ENCODE assay signal across 8 mouse cellular contexts in genomic region chr15:27466131-27467080, GRCm38 (mm10). TPM values are rescaled to one million over a fixed set of nuclear protein-coding genes. Genes with fewer than 3 reads are reported as not detected.
DNase-seq lines count a peak whose midpoint lies in the region; ATAC-seq and TF ChIP-seq lines count a peak whose summit lies in the region.

TSS of gene Ank (plus strand) at chr15:27466677.

- peak; percentile 88 for ATAC-seq in heart, embryonic 11.5 days (replicated peaks; ENCODE audit: insufficient number of reproducible peaks, low FRiP score, low TSS enrichment)
- ATAC-seq in kidney, embryonic 15.5 days (replicated peaks; ENCODE audit: low FRiP score) = peak; percentile 92

- peak within 1 kb of the TSS; percentile 95 for H3K4me3 ChIP-seq in bone marrow macrophage, adult 2 months (ENCODE audit: insufficient read depth, low read length)
- H3K4me3 ChIP-seq in erythroblast, embryonic 14.5 days (replicated peaks) = peak within 1 kb of the TSS; percentile 100
- H3K4me3 ChIP-seq in heart, embryonic 11.5 days (ENCODE audit: low read depth, low read length) = peak within 1 kb of the TSS; percentile 86
- peak within 1 kb of the TSS; percentile 77 for H3K4me3 ChIP-seq in kidney, embryonic 15.5 days (replicated peaks)
- peak within 1 kb of the TSS; percentile 88 for H3K4me3 ChIP-seq in liver, adult 2 months (ENCODE audit: insufficient read depth, low read depth, low read length)

- TF ChIP-seq CTCF in bone marrow macrophage, adult 2 months (IDR thresholded peaks at IDR 0.05; ENCODE audit: low read depth, low read length) = no peak
- peak; percentile 65 for TF ChIP-seq CTCF in liver, adult 2 months (IDR thresholded peaks at IDR 0.05; ENCODE audit: low read depth, low read length)

- H3K36me3 ChIP-seq in erythroblast, embryonic 14.5 days (ENCODE audit: control insufficient read depth) = peaks cover 18% of the 10 kb centered on the region
- no peaks in the 10 kb centered on the region for H3K36me3 ChIP-seq in heart, embryonic 11.5 days (ENCODE audit: control insufficient read depth, insufficient read depth, low read length)
- no peaks in the 10 kb centered on the region for H3K36me3 ChIP-seq in kidney, embryonic 15.5 days
- H3K36me3 ChIP-seq in liver, adult 2 months (ENCODE audit: control insufficient read depth, insufficient read depth, low read length) = no peaks in the 10 kb centered on the region

- peaks cover 4% of the 10 kb centered on the region for H3K27me3 ChIP-seq in erythroblast, embryonic 14.5 days (ENCODE audit: control insufficient read depth)
- H3K27me3 ChIP-seq in heart, embryonic 11.5 days (ENCODE audit: control insufficient read depth, insufficient read depth, low read length) = no peaks in the 10 kb centered on the region
- H3K27me3 ChIP-seq in kidney, embryonic 15.5 days = peaks cover 5% of the 10 kb centered on the region; the same call in 1 of the 2 replicates
- no peaks in the 10 kb centered on the region for H3K27me3 ChIP-seq in liver, adult 2 months (ENCODE audit: control insufficient read depth, insufficient read depth, low read length)

- peak within 1 kb of the TSS; percentile 45 for H3K27ac ChIP-seq in bone marrow macrophage, adult 2 months (ENCODE audit: insufficient read depth, low read depth, low read length)
- H3K27ac ChIP-seq in heart, embryonic 11.5 days (ENCODE audit: low read depth, low read length) = peak within 1 kb of the TSS; percentile 85
- H3K27ac ChIP-seq in kidney, embryonic 15.5 days = peak within 1 kb of the TSS; percentile 81
- H3K27ac ChIP-seq in liver, adult 2 months (replicated peaks; ENCODE audit: insufficient read depth, low read depth, low read length) = peak within 1 kb of the TSS; percentile 60

- H3K9ac ChIP-seq in heart, embryonic 11.5 days (ENCODE audit: low read depth, low read length) = peak within 1 kb of the TSS; percentile 85
- peak within 1 kb of the TSS; percentile 74 for H3K9ac ChIP-seq in kidney, embryonic 15.5 days
- peak within 1 kb of the TSS; percentile 89 for H3K9ac ChIP-seq in liver, adult 2 months (ENCODE audit: low read depth, low read length)

- no peak for TF ChIP-seq POLR2A in bone marrow macrophage, adult 2 months (IDR thresholded peaks at IDR 0.05; ENCODE audit: borderline replicate concordance, low read depth, low read length)
- 0 out of 2 replicates have a peak, but pooled peaks have one; percentile 9 for TF ChIP-seq POLR2A in liver, adult 2 months (IDR thresholded peaks at IDR 0.05; ENCODE audit: extremely low read depth, insufficient read depth, low read length)

- WGBS in heart, embryonic 11.5 days (ENCODE audit: insufficient replicate concordance) = under 1% methylated on average over 87 of the region's 120 CpGs
- under 1% methylated on average over 78 of the region's 120 CpGs for WGBS in kidney, embryonic 15.5 days
- WGBS in liver, adult 2 months = 2% methylated on average over 106 of the region's 120 CpGs

- peaks cover 8% of the 10 kb centered on the region; the same call in 1 of the 2 replicates for H3K79me2 ChIP-seq in liver, adult 2 months (ENCODE audit: control insufficient read depth, insufficient read depth, low read length)

- peaks cover 26% of the 10 kb centered on the region for H3K4me1 ChIP-seq in bone marrow macrophage, adult 2 months (ENCODE audit: control insufficient read depth, insufficient read depth, low read length)
- H3K4me1 ChIP-seq in erythroblast, embryonic 14.5 days (ENCODE audit: control insufficient read depth) = peaks cover 52% of the 10 kb centered on the region
- peaks cover 3% of the 10 kb centered on the region; the same call in 1 of the 2 replicates for H3K4me1 ChIP-seq in heart, embryonic 11.5 days (ENCODE audit: control insufficient read depth, insufficient read depth, low read length)
- peaks cover 20% of the 10 kb centered on the region for H3K4me1 ChIP-seq in kidney, embryonic 15.5 days
- peaks cover 2% of the 10 kb centered on the region; the same call in 1 of the 2 replicates for H3K4me1 ChIP-seq in liver, adult 2 months (ENCODE audit: control insufficient read depth, insufficient read depth, low read length)

- peak; percentile 69 for DNase-seq in A20 (ENCODE audit: low read depth, low spot score)
- DNase-seq in liver, adult 2 months (ENCODE audit: extremely low read depth, low read depth, low spot score) = peak; percentile 42
- peak; percentile 24 to 57 for DNase-seq in monocyte, adult 2 months (ENCODE audit: low read depth in 1 of 2, low spot score in 2 of 2)
- peak; percentile 83 to 88 for DNase-seq in spleen, postnatal 10 days (ENCODE audit: low spot score in 2 of 2)

- H3K4me2 ChIP-seq in heart, embryonic 11.5 days = peak within 1 kb of the TSS; percentile 89
- H3K4me2 ChIP-seq in kidney, embryonic 15.5 days = peak within 1 kb of the TSS; percentile 95

- H3K9me3 ChIP-seq in erythroblast, embryonic 14.5 days (ENCODE audit: control insufficient read depth, low read length) = no peaks in the 10 kb centered on the region
- no peaks in the 10 kb centered on the region for H3K9me3 ChIP-seq in heart, embryonic 11.5 days (replicated peaks; ENCODE audit: control insufficient read depth, low read length)
- no peaks in the 10 kb centered on the region for H3K9me3 ChIP-seq in kidney, embryonic 15.5 days (replicated peaks)

RNA-seq across cellular contexts. Expression of gene Ank, which starts in this region (rescaled TPM):
- polyA plus RNA-seq in bone marrow macrophage, adult 2 months (2012; ENCODE audit: insufficient read depth, insufficient read length, missing spikeins) = 65.5 and 72.9 TPM in 2 replicates
- polyA plus RNA-seq in erythroblast, embryonic 14.5 days (2012) = 3.0 and 3.7 TPM in 2 replicates
- 11.9 and 13.5 TPM in 2 replicates for polyA plus RNA-seq in heart, embryonic 11.5 days (2014; fragmentation: Nextera tagmentation; extraction: Ambion mirVana)
- 8.8 and 10.5 TPM in 2 replicates for polyA plus RNA-seq in kidney, embryonic 15.5 days (2015; fragmentation: Nextera tagmentation; extraction: Ambion mirVana)
- 12.3 and 12.6 TPM in 2 replicates for total RNA-seq in liver, adult 2 months (2014; rRNA removed)
- polyA plus RNA-seq in liver, adult 2 months (2012; rRNA removed) = 22.6 and 25.3 TPM in 2 replicates

Comparison
In these comparisons a context has a peak if more than half of its experiments do, and no peak if none do; other contexts are left out.
1. Peak in every context shown above with its lines: DNase-seq, ATAC-seq, H3K4me3 ChIP-seq and H3K27ac ChIP-seq.